21 mouse cellular contexts compared by ENCODE assay signal in genomic region chr13:30394123-30394522, GRCm38 (mm10). TPM values are rescaled to one million over a fixed set of nuclear protein-coding genes. Genes with fewer than 3 reads are reported as not detected.
"Had no signal": no experiment of that assay in that cellular context is flagged by ENCODE, and none has a peak within 500 bp of the region (broad histone marks: within the 10 kb centered on the region; RNA-seq: fewer than 3 reads in every experiment).

No protein-coding gene starts in this region.

- H3K27ac ChIP-seq: midbrain, embryonic 10.5 days; midbrain, embryonic 12.5 days; neural tube, embryonic 13.5 days; neural tube, embryonic 15.5 days; stomach, embryonic 15.5 days; stomach, postnatal 0 days had no signal

- H3K27me3 ChIP-seq: midbrain, embryonic 12.5 days; neural tube, embryonic 13.5 days; neural tube, embryonic 15.5 days; stomach, embryonic 15.5 days had no signal

- DNase-seq: lung, adult 18-20 months; lung, embryonic 14.5 days; lung, postnatal 10 days; lung, postnatal 4 days; midbrain, embryonic 14.5 days; retina, postnatal 1 day; right cerebral cortex, adult 18-20 months; right cerebral cortex, postnatal 25 days; right cerebral cortex, postnatal 4 days; spleen, adult 18-20 months; thymus, adult 2 months; thymus, postnatal 25 days; thymus, postnatal 4 days had no signal

- H3K9me3 ChIP-seq: midbrain, embryonic 12.5 days; neural tube, embryonic 13.5 days; neural tube, embryonic 15.5 days; stomach, embryonic 15.5 days had no signal

- ATAC-seq: midbrain, embryonic 16.5 days had no signal

- H3K4me2 ChIP-seq: lung, embryonic 14.5 days; midbrain, embryonic 12.5 days; neural tube, embryonic 13.5 days; neural tube, embryonic 15.5 days; stomach, embryonic 15.5 days had no signal

- H3K4me3 ChIP-seq: midbrain, embryonic 10.5 days; midbrain, embryonic 12.5 days; myocyte; neural tube, embryonic 13.5 days; neural tube, embryonic 15.5 days; stomach, embryonic 15.5 days had no signal

- H3K9ac ChIP-seq: lung, embryonic 14.5 days; midbrain, embryonic 12.5 days; neural tube, embryonic 13.5 days; neural tube, embryonic 15.5 days; stomach, embryonic 15.5 days had no signal

- H3K4me1 ChIP-seq: midbrain, embryonic 10.5 days; midbrain, embryonic 12.5 days; neural tube, embryonic 13.5 days; neural tube, embryonic 15.5 days; stomach, embryonic 15.5 days had no signal

- H3K36me3 ChIP-seq: midbrain, embryonic 10.5 days; midbrain, embryonic 12.5 days; neural tube, embryonic 13.5 days; neural tube, embryonic 15.5 days; stomach, embryonic 15.5 days had no signal

RNA-seq across cellular contexts. Expression of gene Agtr1a, which starts 57.9 kb away (rescaled TPM):
- polyA plus RNA-seq: myocyte had no signal
